Mouse (Mus musculus) C2C12 (cell line): Measurements from ENCODE around the gene Adamts14.

Experiments
- CEBPB ChIP-seq: IDR thresholded peaks from one replicate; pipeline ENCODE4 v1.6.1; 2011; ENCODE audit warnings: low read depth, mild to moderate bottlenecking, control low read depth, moderate library complexity
- CTCF ChIP-seq: IDR thresholded peaks from one replicate; pipeline ENCODE4 v1.5.1; 2011; ENCODE audit not compliant: control insufficient read depth, insufficient read depth, insufficient read length
- MAX ChIP-seq: IDR thresholded peaks from one replicate; pipeline ENCODE4 v1.6.1; 2011; ENCODE audit warnings: mild to moderate bottlenecking, control low read depth
- MYOG ChIP-seq: IDR thresholded peaks from one replicate; pipeline ENCODE4 v1.6.1; 2011; ENCODE audit not compliant: control insufficient read depth, insufficient read length; ENCODE audit errors: extremely low read depth
- USF1 ChIP-seq: IDR thresholded peaks from one replicate; pipeline ENCODE4 v1.6.1; 2011; ENCODE audit warnings: low read depth, mild to moderate bottlenecking, control low read depth, moderate library complexity

DNA sequence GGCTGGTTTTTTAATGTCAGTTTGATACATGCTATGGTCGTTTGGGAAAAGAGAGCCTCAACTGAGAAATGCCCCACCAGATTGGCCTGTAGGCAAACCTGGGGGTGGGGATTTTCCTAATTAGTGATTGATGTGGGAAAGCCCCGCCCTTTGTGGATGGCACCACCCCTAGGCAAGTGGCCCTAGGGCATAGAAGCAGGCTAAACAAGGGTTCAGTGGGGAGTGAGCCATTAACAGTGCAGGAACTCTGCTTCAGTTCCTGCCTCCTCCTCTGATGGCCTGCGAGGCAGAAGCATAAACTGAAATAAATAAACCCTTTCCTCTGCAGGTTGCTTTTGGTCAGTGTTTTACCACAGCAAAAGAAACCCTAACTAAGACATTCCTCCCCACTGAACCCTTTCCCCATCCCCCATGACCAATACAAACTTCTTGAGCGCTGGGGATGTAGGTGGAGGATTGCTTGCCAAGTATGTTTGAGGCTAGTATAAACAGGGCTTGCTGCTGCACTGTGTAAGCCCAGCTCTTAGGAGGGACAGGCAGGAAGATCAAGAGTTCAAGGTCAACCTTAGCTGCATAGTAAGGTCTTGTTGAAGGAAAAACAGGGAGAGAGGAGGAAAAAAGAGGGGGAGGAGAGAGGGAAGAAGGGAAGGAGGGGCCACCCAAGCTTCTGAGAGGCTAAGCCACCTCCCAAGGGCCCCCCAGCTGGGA lies 36.4 kb downstream of the Adamts14 start:
- TF ChIP-seq MAX (no peak), USF1 (no peak), CTCF (no peak), MYOG (no peak), CEBPB (no peak)
